Mouse (Mus musculus): ENCODE results near the gene Psapl1.
"Not testable (repeated sequence)": the region's sequence is repeated elsewhere in the genome, so short reads cannot be mapped to it uniquely, and the experiment has no call there.

Psapl1 gene

DNA sequence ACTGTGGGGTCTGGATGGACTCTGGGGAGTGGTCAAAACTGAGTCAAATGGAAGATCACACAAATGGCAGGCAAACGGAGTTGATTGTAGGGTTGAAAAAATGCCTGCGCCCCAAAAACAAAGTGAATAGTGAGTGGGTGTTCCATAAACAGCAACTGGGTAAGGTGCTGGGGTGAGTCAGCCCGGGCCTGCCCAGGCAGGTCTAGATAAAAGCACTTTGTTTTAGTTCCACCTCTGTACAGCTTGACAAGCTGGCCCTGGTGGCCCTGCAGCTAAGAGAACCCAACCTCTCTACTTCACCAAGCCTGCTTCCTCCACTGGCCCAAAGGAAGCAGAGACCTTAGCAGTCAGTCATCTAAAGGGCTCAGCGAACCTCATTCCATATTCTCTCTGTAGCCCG is 1.0 kb upstream of the Psapl1 start:
- no peak for DNase-seq (ENCODE audit: extremely low spot score, low read depth, low spot score)

DNA sequence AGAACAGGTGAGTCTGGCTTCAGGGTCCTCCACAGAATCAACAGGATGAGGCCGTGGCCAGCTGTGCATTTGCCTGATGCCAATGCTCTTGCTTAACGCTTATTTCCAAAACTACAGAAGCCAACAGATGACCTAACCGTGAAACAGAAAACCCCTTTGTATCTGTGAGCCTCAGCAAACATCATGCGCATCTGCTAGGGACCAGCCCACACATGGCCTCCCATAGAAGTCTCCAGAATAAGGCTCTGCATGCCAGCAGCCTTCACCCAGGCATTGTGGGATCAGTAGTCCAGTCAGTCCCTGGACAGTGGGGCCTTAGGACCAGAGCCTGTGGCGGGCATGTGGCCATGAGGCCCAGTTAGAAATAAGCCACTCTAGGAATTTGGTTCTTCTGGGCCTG is 400 bp upstream of the Psapl1 start:
- no peak for DNase-seq (ENCODE audit: extremely low spot score, low read depth, low spot score)

DNA sequence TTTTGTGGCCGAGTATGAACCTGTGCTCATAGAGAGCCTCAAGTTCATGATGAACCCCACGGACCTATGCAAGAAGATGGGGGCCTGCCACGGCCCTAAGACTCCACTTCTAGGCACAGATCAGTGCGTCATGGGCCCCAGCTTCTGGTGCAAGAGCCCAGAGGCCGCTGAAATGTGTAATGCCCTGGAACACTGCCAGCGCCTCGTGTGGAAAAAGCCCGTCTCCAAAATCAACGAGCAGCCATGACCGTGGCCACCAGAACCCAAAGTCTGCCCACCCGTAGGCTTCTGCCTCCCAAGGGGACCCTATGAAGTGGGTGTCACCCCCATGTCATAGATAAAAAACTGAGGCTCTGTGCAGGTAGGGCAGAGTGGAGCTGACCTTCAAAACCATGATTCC is 1.6 kb downstream of the Psapl1 start:
- DNase-seq (ENCODE audit: extremely low spot score, low read depth, low spot score): no peak

DNA sequence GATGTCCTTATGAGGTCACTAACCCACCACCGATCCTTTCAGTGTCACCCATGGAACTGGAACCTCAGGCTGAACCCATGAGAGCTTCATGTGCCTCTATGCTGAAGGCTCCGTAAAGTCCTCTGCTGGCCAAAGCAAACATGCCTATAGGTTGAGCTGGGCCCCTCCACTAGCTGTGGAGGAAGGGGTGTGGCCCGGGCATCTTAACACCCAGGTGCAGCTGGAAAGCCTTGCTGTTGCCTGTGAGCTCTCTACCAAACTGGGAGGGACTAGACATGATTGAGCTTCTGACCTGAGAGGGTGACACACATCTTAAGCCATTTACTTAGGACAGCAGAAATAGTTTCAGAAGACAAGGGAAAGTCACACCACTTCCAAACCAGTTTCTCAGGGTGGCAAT is 5.0 kb downstream of the Psapl1 start:
- DNase-seq (ENCODE audit: extremely low spot score, low read depth, low spot score): no peak

DNA sequence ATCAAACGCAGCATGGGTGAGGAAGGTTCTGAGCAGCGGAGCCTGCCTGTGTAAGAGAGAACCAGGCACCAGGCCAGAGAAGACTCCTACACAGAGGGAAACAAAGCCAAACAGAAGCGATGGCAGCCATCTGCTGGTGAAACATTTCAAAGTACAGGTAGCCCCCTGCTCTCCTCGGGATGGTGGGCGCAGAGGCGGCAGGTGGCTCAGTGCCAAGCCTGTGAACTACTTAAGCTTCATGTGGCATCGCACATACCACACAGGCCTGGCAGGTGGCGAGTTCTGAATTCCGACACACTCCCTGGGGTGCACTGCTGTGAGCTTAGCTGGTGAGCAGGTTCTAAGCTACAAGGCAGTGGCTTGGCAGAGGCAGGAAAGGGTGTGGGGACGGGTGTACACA is 9.5 kb downstream of the Psapl1 start:
- no peak for DNase-seq (ENCODE audit: extremely low spot score, low read depth, low spot score)

DNA sequence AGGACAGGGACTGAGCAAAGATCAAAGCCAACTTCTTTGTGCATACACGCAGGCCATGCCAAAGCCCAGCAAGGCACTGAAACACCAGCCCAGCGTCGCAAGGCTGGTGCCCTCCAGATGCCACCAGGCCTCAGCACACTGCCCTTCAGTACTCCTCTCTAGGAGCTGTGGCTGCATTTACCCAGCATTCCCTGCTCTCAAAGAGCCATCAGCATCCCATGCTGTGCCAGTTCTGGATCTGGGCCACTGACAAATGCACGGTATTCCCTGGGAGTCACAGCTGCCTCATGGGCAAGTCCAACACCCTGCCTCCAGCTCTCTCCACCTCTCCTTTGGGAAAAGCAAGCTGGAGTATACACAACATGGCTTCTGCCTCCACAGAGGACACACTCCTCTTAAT is 16.3 kb downstream of the Psapl1 start:
- DNase-seq (ENCODE audit: extremely low spot score, low read depth, low spot score): no peak

DNA sequence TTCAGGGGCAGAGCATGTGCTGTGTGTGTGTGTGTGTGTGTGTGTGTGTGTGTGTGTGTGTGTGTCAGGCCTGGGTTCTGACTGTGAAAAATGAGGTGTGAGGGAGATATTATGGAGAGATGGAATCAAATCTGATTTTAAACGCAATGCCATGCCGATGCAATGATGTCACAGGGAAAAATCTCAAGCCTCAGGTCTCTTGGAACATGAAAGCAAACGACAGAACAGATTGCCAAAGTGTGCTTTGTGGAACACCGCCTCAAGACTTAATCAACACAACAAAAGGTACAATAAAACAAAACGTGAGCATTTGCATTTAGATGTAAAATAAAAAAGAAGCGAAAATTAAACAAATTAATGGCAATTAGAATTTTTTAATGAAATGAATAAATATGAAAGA is 16.8 kb downstream of the Psapl1 start:
- no peak for DNase-seq (ENCODE audit: extremely low spot score, low read depth, low spot score)

DNA sequence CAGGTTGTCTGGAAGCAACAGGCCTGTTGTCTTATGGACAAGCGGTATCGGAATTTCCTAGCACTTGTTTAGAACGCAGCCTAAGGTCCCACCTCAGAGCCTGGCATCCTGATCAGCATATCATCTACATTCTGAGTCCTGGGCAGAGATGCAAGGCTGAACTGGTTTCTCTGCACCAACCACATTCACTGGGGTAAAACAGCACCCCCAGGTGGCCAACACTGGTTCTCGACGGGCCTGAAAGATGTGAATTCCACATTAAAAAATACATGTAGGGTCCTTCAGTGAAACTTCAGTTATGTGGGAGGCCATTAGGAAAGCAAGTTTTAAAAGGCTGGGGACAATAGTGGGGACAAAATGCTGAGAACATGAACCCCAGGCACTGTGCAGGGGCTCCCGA is 20.0 kb downstream of the Psapl1 start:
- no peak for DNase-seq (ENCODE audit: extremely low spot score, low read depth, low spot score)

DNA sequence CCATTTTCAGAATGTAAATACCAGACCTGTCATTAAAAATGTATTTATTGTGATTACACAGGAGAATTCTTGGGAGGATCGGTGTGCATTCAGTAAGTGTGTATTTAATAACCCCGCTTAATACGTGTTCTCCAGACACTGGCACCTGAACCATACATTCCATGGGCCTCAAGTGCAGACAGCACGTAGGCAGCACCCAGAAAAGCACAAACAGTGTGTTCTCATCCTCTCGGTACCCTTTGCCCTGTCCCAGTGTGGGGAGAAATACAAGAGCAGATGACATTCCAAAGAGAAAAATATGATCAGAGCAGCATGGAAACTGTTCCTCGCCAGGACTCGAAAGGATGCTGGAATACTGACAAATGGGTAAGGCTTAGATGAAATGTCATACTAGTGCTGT is 22.0 kb downstream of the Psapl1 start:
- no peak for DNase-seq (ENCODE audit: extremely low spot score, low read depth, low spot score)

DNA sequence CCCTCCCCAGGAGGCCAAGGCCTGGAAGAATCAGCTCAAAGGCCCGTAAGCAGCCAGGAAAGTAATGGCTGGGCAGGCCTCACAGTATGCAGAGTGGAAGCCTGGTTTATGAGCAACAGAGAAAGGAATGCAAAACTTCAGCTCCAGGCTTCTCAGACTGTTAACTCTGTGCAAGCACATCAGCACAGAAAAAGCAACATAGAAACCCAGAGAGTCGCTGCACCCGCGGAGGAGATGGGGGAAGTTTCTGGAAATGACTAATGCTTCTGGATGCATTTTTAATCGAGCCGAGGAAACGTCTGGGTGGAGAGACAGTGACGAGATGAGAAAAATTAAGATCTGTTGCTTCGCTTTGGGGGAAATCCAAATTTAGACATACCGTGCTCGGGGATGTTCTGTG is 22.5 kb downstream of the Psapl1 start:
- DNase-seq (ENCODE audit: extremely low spot score, low read depth, low spot score): no peak

DNA sequence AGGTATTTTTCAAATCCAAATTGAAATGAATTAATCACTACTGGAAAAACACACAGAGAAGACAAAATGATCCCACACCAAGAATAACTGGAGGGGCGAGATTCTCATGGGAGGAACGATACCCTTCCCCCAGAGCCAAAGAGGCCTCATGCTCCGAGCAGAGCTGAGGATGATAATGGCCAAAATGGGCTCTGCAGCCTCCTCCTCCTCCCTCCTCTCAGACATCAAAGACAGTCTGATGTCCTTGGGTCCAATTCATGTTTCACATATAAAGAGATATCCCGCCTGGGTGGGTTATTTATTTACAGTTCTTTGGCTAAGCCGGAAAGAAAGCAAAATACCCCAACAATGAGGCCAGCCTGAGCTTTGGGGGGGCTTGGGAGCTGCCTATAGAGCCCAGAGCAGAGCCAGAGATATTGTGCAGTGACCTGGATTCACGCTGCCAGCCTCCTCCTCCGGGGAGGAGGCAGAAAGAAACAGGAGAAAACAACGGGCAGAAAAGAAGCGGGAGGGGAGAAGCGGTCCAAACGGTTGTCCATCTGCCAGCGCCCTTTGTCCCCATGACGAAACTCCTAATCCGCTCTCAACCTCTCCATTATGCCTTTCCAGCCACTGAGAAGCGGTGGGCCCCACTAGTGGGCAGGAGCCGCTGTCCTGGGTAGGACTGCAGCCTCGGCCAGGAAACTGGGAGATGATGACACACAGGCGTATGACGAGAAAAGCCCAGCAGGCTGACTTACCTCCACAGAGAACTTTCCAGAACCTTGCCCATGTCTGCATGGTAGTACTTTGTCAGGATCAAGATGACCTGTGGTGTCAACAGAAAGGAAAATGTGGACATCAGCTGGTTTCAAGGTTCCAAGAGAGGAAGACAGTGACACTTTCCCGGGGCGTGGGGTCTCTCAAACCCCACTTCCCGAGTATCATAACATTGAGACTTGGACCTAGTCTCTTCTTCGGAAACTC is 24.9 kb downstream of the Psapl1 start:
- no peak for DNase-seq (ENCODE audit: extremely low spot score, low read depth, low spot score)

DNA sequence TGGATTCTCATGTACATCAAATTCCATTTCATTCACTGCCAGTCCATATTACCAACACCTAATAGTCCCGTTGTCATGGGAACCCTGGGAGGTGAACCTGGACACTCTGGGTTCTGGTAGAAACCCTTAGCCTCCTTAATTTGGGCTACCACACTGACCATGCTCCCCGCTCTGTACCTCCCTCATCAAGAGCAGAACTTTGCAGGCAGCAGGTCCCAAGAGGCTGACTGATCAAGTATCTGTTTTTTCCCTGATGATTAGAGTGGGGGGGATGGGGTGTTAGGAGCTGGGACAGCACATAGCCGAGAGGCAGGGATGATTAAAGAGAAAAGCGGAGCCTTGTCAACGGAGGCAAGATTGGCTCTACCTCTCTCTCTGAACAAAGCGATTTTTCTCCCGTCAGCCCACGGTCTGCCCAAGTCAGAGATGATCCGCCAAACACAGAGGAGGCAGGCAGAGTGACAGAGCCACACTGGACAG is 26.5 kb downstream of the Psapl1 start:
- no peak for DNase-seq (ENCODE audit: extremely low spot score, low read depth, low spot score)

DNA sequence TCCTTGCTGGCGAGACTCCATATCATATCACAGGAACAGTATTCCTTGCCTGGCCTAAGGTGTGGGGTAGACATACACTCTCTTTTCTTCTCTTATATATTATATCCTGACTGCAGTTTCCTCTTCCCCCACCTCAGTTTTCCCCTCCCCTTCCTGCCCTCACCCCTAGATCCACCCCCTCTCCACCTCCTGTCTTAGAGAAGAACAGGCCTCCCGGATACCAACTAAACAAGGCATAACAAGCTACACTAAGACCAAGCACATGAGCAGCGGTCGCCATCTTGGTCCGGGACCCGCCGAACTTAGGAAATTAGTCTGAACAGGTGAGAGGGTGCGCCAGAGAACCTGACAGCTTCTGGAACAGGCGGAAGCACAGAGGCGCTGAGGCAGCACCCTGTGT is 33.7 kb downstream of the Psapl1 start:
- DNase-seq (ENCODE audit: extremely low spot score, low read depth, low spot score): not testable (repeated sequence)

DNA sequence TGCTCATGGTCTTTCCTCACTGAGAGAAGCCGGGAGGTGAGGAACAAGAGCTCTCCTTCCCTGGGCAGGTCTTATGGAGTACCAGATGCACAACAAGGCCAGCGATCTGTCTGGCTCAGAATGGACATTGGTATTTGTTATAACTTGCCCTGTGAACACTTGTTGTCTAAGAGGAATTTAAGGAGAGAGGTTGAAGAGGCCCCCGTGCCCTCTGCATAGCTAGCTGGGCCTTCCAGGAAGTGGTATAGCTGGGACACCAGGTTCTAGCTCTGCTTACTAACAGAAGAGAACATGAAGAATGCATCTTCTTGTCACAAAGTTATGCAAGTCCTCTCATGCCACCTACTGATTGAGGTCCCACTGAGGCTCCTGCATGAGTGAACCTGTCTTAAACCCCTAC is 44.2 kb downstream of the Psapl1 start:
- no peak for DNase-seq (ENCODE audit: extremely low spot score, low read depth, low spot score)

DNA sequence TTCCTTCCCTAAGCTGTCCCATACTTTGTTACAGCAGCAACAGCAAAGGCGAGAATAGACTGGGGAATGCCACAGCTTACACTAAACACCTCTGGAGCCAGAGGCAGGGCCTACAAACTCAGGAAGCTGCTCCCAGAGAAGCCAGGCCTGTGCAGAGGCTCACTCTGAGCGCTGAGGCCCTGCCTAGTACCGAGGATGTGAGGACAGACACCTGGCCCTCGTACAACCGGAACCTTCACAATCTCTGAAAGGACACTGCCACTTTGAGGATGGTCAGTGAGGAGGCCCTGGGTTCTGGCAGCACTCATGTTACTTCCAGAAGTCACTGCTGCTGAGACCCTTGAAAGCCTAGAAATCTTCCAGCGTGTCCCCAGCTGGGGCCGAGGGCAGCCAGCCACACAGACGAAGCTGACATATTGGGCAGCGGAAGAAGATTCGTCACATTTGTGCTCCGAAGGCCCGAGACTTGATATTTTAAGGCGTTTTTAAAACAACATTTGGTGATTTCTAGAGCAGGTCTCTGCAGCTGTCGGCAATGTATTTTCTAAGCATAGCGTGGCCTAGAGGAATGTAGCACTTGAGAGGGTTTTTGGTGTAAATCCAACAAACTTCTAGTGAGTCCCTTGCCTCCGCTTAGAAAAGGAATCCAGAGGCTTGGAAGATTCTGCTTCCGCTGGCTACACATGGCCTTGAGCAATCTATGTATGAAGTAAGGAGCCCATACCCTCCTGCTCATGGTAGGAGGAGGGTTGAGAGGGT is 49.1 kb downstream of the Psapl1 start:
- DNase-seq (ENCODE audit: extremely low spot score, low read depth, low spot score): no peak

DNA sequence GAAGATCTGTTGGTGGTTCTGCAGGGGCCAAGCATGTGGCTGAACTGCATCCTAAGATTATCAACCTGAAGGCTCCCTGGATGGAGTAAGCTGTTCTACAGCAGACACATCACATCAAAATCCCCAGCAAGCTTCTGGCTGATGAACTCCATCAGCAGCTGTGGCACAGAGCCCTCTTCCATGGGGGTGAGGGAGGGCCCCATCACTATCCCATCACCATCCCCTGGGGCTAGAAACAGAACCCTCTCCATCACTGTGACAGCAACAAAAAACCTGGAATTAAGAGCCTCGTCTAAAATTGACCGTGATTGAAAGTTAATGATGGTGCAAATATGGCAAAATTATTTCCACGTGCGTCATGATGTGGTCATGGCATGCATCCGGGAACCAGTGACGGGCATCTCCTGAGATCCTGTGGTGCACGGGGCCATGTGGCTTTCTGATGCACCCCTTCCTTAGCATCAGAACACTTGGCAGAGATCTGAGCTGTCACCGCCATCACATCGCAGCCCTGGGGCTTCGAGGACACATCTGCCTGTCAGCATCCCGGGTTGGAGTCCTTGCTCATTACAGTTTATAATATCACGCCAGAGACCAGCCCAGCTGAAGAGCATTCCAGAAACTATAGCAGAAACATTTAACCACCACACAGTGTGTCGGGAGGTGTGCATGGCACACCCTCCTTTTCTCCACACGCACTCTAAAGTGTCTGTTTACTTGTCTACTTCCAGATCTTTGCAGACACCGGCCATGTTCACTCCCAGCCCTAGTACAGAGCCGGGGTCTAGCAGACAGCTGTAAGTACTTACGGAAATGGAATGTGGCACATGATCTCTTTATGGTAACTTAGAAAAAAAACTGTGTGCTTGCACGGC is 51.1 kb downstream of the Psapl1 start:
- DNase-seq (ENCODE audit: extremely low spot score, low read depth, low spot score): no peak
